Mouse (Mus musculus): ENCODE data around the gene Psmd6. TPM values are rescaled to one million over a fixed set of nuclear protein-coding genes. Genes with fewer than 3 reads are reported as not detected.

Psmd6 gene
- polyA plus RNA-seq, 1 experiment from 2014 or later, result 275 TPM

- peak overlapping the region; percentile 72 for H3K27ac ChIP-seq (ENCODE audit: low read length)
- 4% methylated on average over 10 of the region's 10 CpGs for WGBS
- peaks cover 38% of the 10 kb centered on the region for H3K4me1 ChIP-seq (replicated peaks; ENCODE audit: control insufficient read depth, insufficient read depth, low read length)
- no peak overlapping the region for H3K4me3 ChIP-seq (replicated peaks; ENCODE audit: low read length)
- no peak for ATAC-seq
- peak overlapping the region; percentile 39 for H3K4me2 ChIP-seq (ENCODE audit: low read length)
- no peak overlapping the region for H3K9ac ChIP-seq (replicated peaks; ENCODE audit: low read depth, low read length)
- H3K36me3 ChIP-seq (ENCODE audit: control insufficient read depth, insufficient read depth), result no peaks in the 10 kb centered on the region
- H3K27me3 ChIP-seq (replicated peaks; ENCODE audit: control insufficient read depth, insufficient read depth, low read length), result no peaks in the 10 kb centered on the region
- no peaks in the 10 kb centered on the region for H3K9me3 ChIP-seq (ENCODE audit: control insufficient read depth, low read length)
Observed at GRCm38 (mm10) chr14:14067648-14068472, 52.9 kb downstream of the Psmd6 start.

GRCm38 (mm10) chr14:14066241-14066640, 54.5 kb downstream of the Psmd6 start:
- Histone ChIP-seq H3K4me1 (replicated peaks; ENCODE audit: control insufficient read depth, insufficient read depth, low read length) (peaks cover 34% of the 10 kb centered on the region), H3K4me2 (ENCODE audit: low read length) (no peak overlapping the region), H3K27me3 (replicated peaks; ENCODE audit: control insufficient read depth, insufficient read depth, low read length) (no peaks in the 10 kb centered on the region), H3K36me3 (ENCODE audit: control insufficient read depth, insufficient read depth) (no peaks in the 10 kb centered on the region), H3K9ac (replicated peaks; ENCODE audit: low read depth, low read length) (no peak overlapping the region), H3K27ac (ENCODE audit: low read length) (no peak overlapping the region), H3K9me3 (ENCODE audit: control insufficient read depth, low read length) (no peaks in the 10 kb centered on the region), H3K4me3 (replicated peaks; ENCODE audit: low read length) (no peak overlapping the region)
- WGBS, result 42% methylated on average over 6 of the region's 6 CpGs
- no peak for ATAC-seq

GRCm38 (mm10) chr14:14065142-14065498, 55.7 kb downstream of the Psmd6 start:
- 12% methylated on average over 4 of the region's 4 CpGs for WGBS
- Histone ChIP-seq H3K4me3 (replicated peaks; ENCODE audit: low read length) (no peak overlapping the region), H3K9ac (replicated peaks; ENCODE audit: low read depth, low read length) (no peak overlapping the region), H3K36me3 (ENCODE audit: control insufficient read depth, insufficient read depth) (no peaks in the 10 kb centered on the region), H3K27ac (ENCODE audit: low read length) (peak overlapping the region; percentile 38), H3K4me1 (replicated peaks; ENCODE audit: control insufficient read depth, insufficient read depth, low read length) (peaks cover 25% of the 10 kb centered on the region), H3K9me3 (ENCODE audit: control insufficient read depth, low read length) (no peaks in the 10 kb centered on the region), H3K4me2 (ENCODE audit: low read length) (no peak overlapping the region), H3K27me3 (replicated peaks; ENCODE audit: control insufficient read depth, insufficient read depth, low read length) (no peaks in the 10 kb centered on the region)
- peak; percentile 50 for ATAC-seq

- Histone ChIP-seq H3K4me3 (replicated peaks; ENCODE audit: low read length) (no peak overlapping the region), H3K27ac (ENCODE audit: low read length) (peak overlapping the region; percentile 38), H3K9me3 (ENCODE audit: control insufficient read depth, low read length) (no peaks in the 10 kb centered on the region), H3K4me2 (ENCODE audit: low read length) (no peak overlapping the region), H3K4me1 (replicated peaks; ENCODE audit: control insufficient read depth, insufficient read depth, low read length) (peaks cover 21% of the 10 kb centered on the region), H3K9ac (replicated peaks; ENCODE audit: low read depth, low read length) (no peak overlapping the region), H3K36me3 (ENCODE audit: control insufficient read depth, insufficient read depth) (no peaks in the 10 kb centered on the region), H3K27me3 (replicated peaks; ENCODE audit: control insufficient read depth, insufficient read depth, low read length) (no peaks in the 10 kb centered on the region)
- 2% methylated on average over 5 of the region's 5 CpGs for WGBS
- peak; percentile 75 for ATAC-seq
Observed at GRCm38 (mm10) chr14:14064486-14065141, 56.2 kb downstream of the Psmd6 start.

GRCm38 (mm10) chr14:14063382-14063781, 57.4 kb downstream of the Psmd6 start:
- Histone ChIP-seq H3K27me3 (replicated peaks; ENCODE audit: control insufficient read depth, insufficient read depth, low read length) (no peaks in the 10 kb centered on the region), H3K4me3 (replicated peaks; ENCODE audit: low read length) (no peak overlapping the region), H3K9ac (replicated peaks; ENCODE audit: low read depth, low read length) (no peak overlapping the region), H3K9me3 (ENCODE audit: control insufficient read depth, low read length) (no peaks in the 10 kb centered on the region), H3K27ac (ENCODE audit: low read length) (no peak overlapping the region), H3K4me2 (ENCODE audit: low read length) (no peak overlapping the region), H3K4me1 (replicated peaks; ENCODE audit: control insufficient read depth, insufficient read depth, low read length) (peaks cover 20% of the 10 kb centered on the region), H3K36me3 (ENCODE audit: control insufficient read depth, insufficient read depth) (no peaks in the 10 kb centered on the region)
- 13% methylated on average over 5 of the region's 5 CpGs for WGBS
- ATAC-seq, result no peak

- ATAC-seq, result no peak
- H3K4me2 ChIP-seq (ENCODE audit: low read length), result no peak overlapping the region
- H3K9ac ChIP-seq (replicated peaks; ENCODE audit: low read depth, low read length), result no peak overlapping the region
- 48% methylated on average over 11 of the region's 11 CpGs for WGBS
- no peaks in the 10 kb centered on the region for H3K9me3 ChIP-seq (ENCODE audit: control insufficient read depth, low read length)
- no peaks in the 10 kb centered on the region for H3K36me3 ChIP-seq (ENCODE audit: control insufficient read depth, insufficient read depth)
- H3K4me1 ChIP-seq (replicated peaks; ENCODE audit: control insufficient read depth, insufficient read depth, low read length), result peaks cover 13% of the 10 kb centered on the region
- H3K4me3 ChIP-seq (replicated peaks; ENCODE audit: low read length), result no peak overlapping the region
- no peak overlapping the region for H3K27ac ChIP-seq (ENCODE audit: low read length)
- H3K27me3 ChIP-seq (replicated peaks; ENCODE audit: control insufficient read depth, insufficient read depth, low read length), result no peaks in the 10 kb centered on the region
Observed at GRCm38 (mm10) chr14:14062531-14063245, 58.1 kb downstream of the Psmd6 start.

Other genes with a start within 250 kb of the Psmd6 start
- gene Gm281, start 206.5 kb downstream of the Psmd6 start, polyA plus RNA-seq (2015; fragmentation: Nextera tagmentation; extraction: Ambion mirVana), result 0.14 TPM in 1 of 2 replicates, not detected in the other
- 4.0 and 4.9 TPM in 2 replicates for gene Atxn7, start 159.5 kb downstream of the Psmd6 start, polyA plus RNA-seq (2015; fragmentation: Nextera tagmentation; extraction: Ambion mirVana)
- gene Thoc7, start 159.1 kb downstream of the Psmd6 start, polyA plus RNA-seq (2015; fragmentation: Nextera tagmentation; extraction: Ambion mirVana), result 150 and 159 TPM in 2 replicates
- not detected in 2 replicates for gene Olfr720, start 65.9 kb upstream of the Psmd6 start, polyA plus RNA-seq (2015; fragmentation: Nextera tagmentation; extraction: Ambion mirVana)
- gene Olfr31, start 201.8 kb upstream of the Psmd6 start, polyA plus RNA-seq (2015; fragmentation: Nextera tagmentation; extraction: Ambion mirVana), result not detected in 2 replicates
- 0.93 and 1.4 TPM in 2 replicates for gene Il3ra, start 225.3 kb upstream of the Psmd6 start, polyA plus RNA-seq (2015; fragmentation: Nextera tagmentation; extraction: Ambion mirVana)